ENCODE assay signal across 20 mouse cellular contexts in the genomic region with DNA sequence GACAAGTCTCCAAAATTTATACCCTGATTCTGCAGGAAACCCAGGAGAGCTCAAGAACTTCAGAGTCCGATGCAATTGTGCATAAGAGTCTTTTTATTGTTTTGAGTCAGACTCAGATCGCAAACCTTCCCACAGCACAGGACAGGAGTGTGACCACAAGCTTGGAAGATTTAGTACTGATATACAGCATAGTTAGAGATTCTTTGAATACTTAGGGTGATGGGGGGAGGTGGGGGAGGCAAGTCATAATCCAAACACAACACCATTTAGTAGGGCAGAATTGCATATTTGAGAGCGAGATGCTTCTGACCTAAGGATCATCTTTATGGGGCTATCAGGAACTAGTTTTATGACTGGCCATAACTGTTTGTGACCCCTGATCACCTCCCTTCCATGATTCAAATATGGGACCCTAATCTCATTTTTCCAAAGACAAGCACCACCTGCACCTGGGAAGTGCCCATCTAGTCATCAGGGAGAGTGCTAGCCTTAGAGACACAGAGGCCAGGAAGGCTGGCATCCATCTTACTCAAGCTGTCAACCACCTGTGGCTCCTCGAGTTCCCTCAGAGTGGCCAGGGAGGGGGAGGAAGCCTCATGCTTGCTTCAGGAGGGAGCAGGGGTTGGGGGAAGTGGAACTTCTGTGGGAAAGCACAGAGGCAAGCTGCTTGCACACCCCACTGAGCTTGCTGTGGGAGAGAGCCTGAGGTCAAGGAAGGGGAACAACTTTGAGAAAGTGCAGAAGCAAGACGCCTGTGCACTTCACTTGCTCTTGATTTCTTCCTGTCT.
DNase-seq lines count a peak whose midpoint lies in the region; ATAC-seq and TF ChIP-seq lines count a peak whose summit lies in the region.
"Had no signal": no experiment of that assay in that cellular context is flagged by ENCODE, and none has a peak within 500 bp of the region (broad histone marks: within the 10 kb centered on the region; RNA-seq: fewer than 3 reads in every experiment).

No protein-coding gene starts in this region.

- H3K9ac ChIP-seq in kidney, postnatal 0 days (ENCODE audit: low read depth, low read length) = no peak overlapping the region
- H3K9ac ChIP-seq in ES-E14 (ENCODE audit: insufficient read depth, low read depth, low read length, poor library complexity, severe bottlenecking) = no peak overlapping the region
- H3K9ac ChIP-seq: forebrain, postnatal 0 days; limb, embryonic 13.5 days; liver, embryonic 14.5 days; lung, embryonic 15.5 days; midbrain, embryonic 13.5 days had no signal

- in situ Hi-C loops in ES-E14 (cut with MboI; ENCODE audit: low sequenced_read_pairs in 2 of 2, unreplicated experiment in 2 of 2) = no loop called here

- TF ChIP-seq CTCF in kidney, postnatal 0 days (IDR thresholded peaks at IDR 0.05; ENCODE audit: low read depth) = no peak
- TF ChIP-seq CTCF in layer of hippocampus, adult 2 months (conservative IDR thresholded peaks at IDR 0.05) = no peak

- no peak overlapping the region for H3K4me3 ChIP-seq in kidney, postnatal 0 days (replicated peaks; ENCODE audit: low read depth, low read length)
- H3K4me3 ChIP-seq in ES-E14 (ENCODE audit: insufficient read depth in 1 of 2, low read depth in 1 of 2, low read length in 2 of 2, poor library complexity in 1 of 2, severe bottlenecking in 1 of 2) = no peak overlapping the region
- H3K4me3 ChIP-seq in layer of hippocampus, adult 2 months = no peak overlapping the region
- H3K4me3 ChIP-seq: forebrain, embryonic 10.5 days; hindbrain, embryonic 10.5 days; limb, embryonic 13.5 days; lung, embryonic 15.5 days; midbrain, embryonic 13.5 days had no signal

- no peak overlapping the region for H3K27ac ChIP-seq in kidney, postnatal 0 days
- peak overlapping the region; percentile 36; the same call in 1 of the 2 replicates for H3K27ac ChIP-seq in ES-E14 (ENCODE audit: insufficient read depth, low read depth, low read length, poor library complexity, severe bottlenecking)
- no peak overlapping the region for H3K27ac ChIP-seq in layer of hippocampus, adult 2 months
- H3K27ac ChIP-seq: forebrain, embryonic 10.5 days; hindbrain, embryonic 10.5 days; limb, embryonic 13.5 days; liver, embryonic 14.5 days; lung, embryonic 15.5 days; macrophage; midbrain, embryonic 13.5 days had no signal

- no peaks in the 10 kb centered on the region for H3K4me1 ChIP-seq in kidney, postnatal 0 days (replicated peaks; ENCODE audit: insufficient read depth, low read length)
- H3K4me1 ChIP-seq in ES-E14 (ENCODE audit: control insufficient read depth in 2 of 2, insufficient read depth in 2 of 2, low read length in 2 of 2, poor library complexity in 1 of 2) = no peaks in the 10 kb centered on the region
- H3K4me1 ChIP-seq: forebrain, embryonic 10.5 days; hindbrain, embryonic 10.5 days; limb, embryonic 13.5 days; lung, embryonic 15.5 days; midbrain, embryonic 13.5 days had no signal

- WGBS in kidney, postnatal 0 days = 18% methylated on average over 5 of the region's 5 CpGs

- ATAC-seq in cerebellum, adult (ENCODE audit: insufficient number of reproducible peaks, low FRiP score, low TSS enrichment) = peak; percentile 20; the same call in 1 of the 2 replicates
- ATAC-seq in kidney, postnatal 0 days (replicated peaks; ENCODE audit: low FRiP score, low read depth) = peak; percentile 90
- ATAC-seq: CD4-positive, CD25-positive, alpha-beta regulatory T cell, adult 4 months; forebrain, postnatal 0 days; midbrain, embryonic 13.5 days had no signal

- H3K36me3 ChIP-seq in kidney, postnatal 0 days (ENCODE audit: insufficient read depth, low read length) = no peaks in the 10 kb centered on the region
- no peaks in the 10 kb centered on the region for H3K36me3 ChIP-seq in ES-E14 (ENCODE audit: control insufficient read depth, insufficient read depth, low read length, poor library complexity, severe bottlenecking)
- H3K36me3 ChIP-seq: forebrain, embryonic 10.5 days; hindbrain, embryonic 10.5 days; limb, embryonic 13.5 days; lung, embryonic 15.5 days; midbrain, embryonic 13.5 days had no signal

- H3K27me3 ChIP-seq in kidney, postnatal 0 days (ENCODE audit: insufficient read depth, low read length) = no peaks in the 10 kb centered on the region
- H3K27me3 ChIP-seq: limb, embryonic 13.5 days; lung, embryonic 15.5 days; midbrain, embryonic 13.5 days had no signal

- H3K4me2 ChIP-seq in kidney, postnatal 0 days (ENCODE audit: low read length) = no peak overlapping the region
- H3K4me2 ChIP-seq: limb, embryonic 13.5 days; lung, embryonic 15.5 days; midbrain, embryonic 13.5 days had no signal

- no peak for DNase-seq in cerebellum, postnatal 4 days (ENCODE audit: low spot score in 2 of 2)
- DNase-seq in kidney, postnatal 0 days (ENCODE audit: low spot score) = peak; percentile 76
- no peak for DNase-seq in kidney, postnatal 25 days
- no peak for DNase-seq in ES-E14 (ENCODE audit: low read depth, low spot score)
- peak; percentile 52 to 66 for DNase-seq in cerebellum, postnatal 25 days
- no peak for DNase-seq in lung, postnatal 25 days (ENCODE audit: low spot score)
- no peak for DNase-seq in layer of hippocampus, adult 2 months (ENCODE audit: low spot score in 2 of 2)
- DNase-seq: adrenal gland, postnatal 14 days; forebrain, postnatal 0 days; thymus, adult 18-20 months; thymus, postnatal 4 days had no signal

- no peaks in the 10 kb centered on the region for H3K9me3 ChIP-seq in kidney, postnatal 0 days (replicated peaks; ENCODE audit: low read length)
- H3K9me3 ChIP-seq in ES-E14 (ENCODE audit: control insufficient read depth, insufficient read depth, low read depth, low read length) = no peaks in the 10 kb centered on the region
- H3K9me3 ChIP-seq: limb, embryonic 13.5 days; lung, embryonic 15.5 days; midbrain, embryonic 13.5 days had no signal

TF ChIP-seq in ES-E14, 5 proteins besides CTCF, POLR2A, EP300 and RAD21:
- TF ChIP-seq ZC3H11A (IDR thresholded peaks at IDR 0.05; ENCODE audit: borderline replicate concordance, low read depth, low read length) = no peak

Comparison
In these comparisons a context has a peak if more than half of its experiments do, and no peak if none do; other contexts are left out.
1. DNase-seq: peak in kidney, postnatal 0 days (single experiment) and cerebellum, postnatal 25 days (2 of 2); none in cerebellum, postnatal 4 days (0 of 2), kidney, postnatal 25 days (0 of 2), ES-E14 (single experiment), lung, postnatal 25 days (single experiment) and layer of hippocampus, adult 2 months (0 of 2).